Mouse (Mus musculus) layer of hippocampus, adult 2 months (tissue): ENCODE results near the gene Irs1. TPM values are rescaled to one million over a fixed set of nuclear protein-coding genes. Genes with fewer than 3 reads are reported as not detected.
A peak's percentile ranks its signal among the peaks of the same experiment; 100 is the strongest.

Source experiments
- DNase-seq, 2 experiments: peaks; one replicate each; pipeline ENCODE4 v3.0.0; 2022; ENCODE audit warnings: low spot score in 2 of 2
- H3K27ac ChIP-seq: fragments of 200-600 bp; 2 replicates; pipeline ENCODE4 v1.8.1; 2022
- H3K4me3 ChIP-seq: fragments of 200-600 bp; 2 replicates; pipeline ENCODE4 v1.8.1; 2022; ENCODE audit warnings: mild to moderate bottlenecking
- CTCF ChIP-seq: fragments of 200-600 bp; conservative IDR thresholded peaks from 2 replicates; pipeline ENCODE4 v1.8.1; 2022; ENCODE audit warnings: antibody characterized with exemption, mild to moderate bottlenecking, moderate library complexity
- total RNA-seq, 2 experiments: library from RNA; stranded (reverse); gene quantifications; 2 replicates each; pipeline ENCODE4 v1.2.3; 2021

The Irs1 gene
- total RNA-seq, 2 experiments from 2014 or later = 17.8 to 17.9 TPM

- H3K4me3 ChIP-seq = peak overlapping the region; percentile 14; the same call in 1 of the 2 replicates
- TF ChIP-seq CTCF = no peak
- H3K27ac ChIP-seq = peak overlapping the region; percentile 69; the same call in 1 of the 2 replicates
- DNase-seq = peak; percentile 75 to 81
These were observed 30.1 kb downstream of the Irs1 start for GRCm38 (mm10) chr1:82261053-82261618.

GRCm38 (mm10) chr1:82260055-82260454, 31.2 kb downstream of the Irs1 start:
- no peak for DNase-seq
- H3K27ac ChIP-seq = no peak overlapping the region
- no peak for TF ChIP-seq CTCF
- no peak overlapping the region for H3K4me3 ChIP-seq

GRCm38 (mm10) chr1:82258331-82258730, 32.9 kb downstream of the Irs1 start:
- H3K27ac ChIP-seq = peak overlapping the region; percentile 5; the same call in 1 of the 2 replicates
- H3K4me3 ChIP-seq = no peak overlapping the region
- no peak for TF ChIP-seq CTCF
- no peak for DNase-seq

GRCm38 (mm10) chr1:82257457-82257856, 33.8 kb downstream of the Irs1 start:
- Histone ChIP-seq H3K4me3 (no peak overlapping the region), H3K27ac (no peak overlapping the region)
- DNase-seq = no peak
- TF ChIP-seq CTCF = no peak

GRCm38 (mm10) chr1:82253789-82254445, 37.3 kb downstream of the Irs1 start:
- H3K4me3 ChIP-seq = no peak overlapping the region
- no peak for TF ChIP-seq CTCF
- DNase-seq = no peak
- no peak overlapping the region for H3K27ac ChIP-seq

GRCm38 (mm10) chr1:82247221-82247951, 43.8 kb downstream of the Irs1 start:
- no peak overlapping the region for H3K4me3 ChIP-seq
- DNase-seq = no peak
- no peak overlapping the region for H3K27ac ChIP-seq
- TF ChIP-seq CTCF = no peak

- TF ChIP-seq CTCF = no peak
- no peak overlapping the region for H3K4me3 ChIP-seq
- no peak overlapping the region for H3K27ac ChIP-seq
- DNase-seq = no peak
These were observed 46.2 kb downstream of the Irs1 start for GRCm38 (mm10) chr1:82245002-82245401.

- Histone ChIP-seq H3K4me3 (no peak overlapping the region), H3K27ac (no peak overlapping the region)
- DNase-seq = no peak
- TF ChIP-seq CTCF = no peak
These were observed 47.9 kb downstream of the Irs1 start for GRCm38 (mm10) chr1:82243260-82243825.

GRCm38 (mm10) chr1:82239409-82240201, 51.6 kb downstream of the Irs1 start:
- TF ChIP-seq CTCF = no peak
- H3K4me3 ChIP-seq = no peak overlapping the region
- no peak for DNase-seq
- H3K27ac ChIP-seq = no peak overlapping the region

- no peak overlapping the region for H3K4me3 ChIP-seq
- H3K27ac ChIP-seq = no peak overlapping the region
- no peak for TF ChIP-seq CTCF
- DNase-seq = no peak
These were observed 53.0 kb downstream of the Irs1 start for GRCm38 (mm10) chr1:82238245-82238644.

- DNase-seq = no peak
- TF ChIP-seq CTCF = no peak
- no peak overlapping the region for H3K27ac ChIP-seq
- H3K4me3 ChIP-seq = no peak overlapping the region
These were observed 55.6 kb downstream of the Irs1 start for GRCm38 (mm10) chr1:82235455-82236104.

- no peak for TF ChIP-seq CTCF
- H3K4me3 ChIP-seq = no peak overlapping the region
- no peak for DNase-seq
These were observed 56.6 kb downstream of the Irs1 start for GRCm38 (mm10) chr1:82234616-82235015.

More at GRCm38 (mm10) chr1:82234616-82235015, 56.6 kb downstream of the Irs1 start:
- H3K27ac ChIP-seq = no peak overlapping the region
